In the genomic region with DNA sequence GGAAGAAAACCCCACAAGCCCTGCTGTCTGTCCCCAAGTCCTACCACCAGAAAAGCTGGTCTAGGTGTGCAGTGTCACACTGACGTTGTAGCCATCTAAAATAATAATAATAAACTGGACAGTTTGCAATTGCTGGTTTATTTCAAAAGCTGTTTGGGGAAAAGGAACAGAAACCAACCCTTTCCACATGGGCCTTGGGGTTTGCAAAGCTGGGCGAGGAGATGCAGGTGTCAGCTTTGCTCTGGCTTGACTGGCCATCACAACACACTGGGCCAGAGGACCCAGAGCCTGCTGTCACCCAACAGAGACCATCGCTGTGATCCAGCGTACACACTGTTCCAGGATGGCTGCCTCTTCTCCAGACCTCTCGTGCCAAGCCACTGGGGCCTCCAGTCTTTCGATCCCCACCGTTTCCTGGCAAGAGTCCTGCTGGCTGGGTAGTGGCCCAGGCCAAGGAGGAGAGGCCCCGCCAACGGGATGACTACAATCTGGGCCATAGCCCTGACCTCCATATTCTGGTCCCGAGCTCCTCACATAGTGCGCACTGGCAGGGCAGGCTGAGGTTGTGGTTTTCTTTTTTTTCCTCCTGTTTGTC, we compare ENCODE assay signal across 12 mouse cellular contexts. TPM values are rescaled to one million over a fixed set of nuclear protein-coding genes. Genes with fewer than 3 reads are reported as not detected.
A peak's percentile ranks its signal among the peaks of the same experiment; 100 is the strongest.
DNase-seq lines count a peak whose midpoint lies in the region; ATAC-seq lines count a peak whose summit lies in the region.
"Had no signal": no experiment of that assay in that cellular context is flagged by ENCODE, and none has a peak within 500 bp of the region (broad histone marks: within the 10 kb centered on the region; RNA-seq: fewer than 3 reads in every experiment).

No protein-coding gene starts in this region.

- no peaks in the 10 kb centered on the region for H3K9me3 ChIP-seq in hindbrain, embryonic 10.5 days
- no peaks in the 10 kb centered on the region for H3K9me3 ChIP-seq in hindbrain, embryonic 11.5 days (ENCODE audit: control insufficient read depth, low read length)
- H3K9me3 ChIP-seq in forebrain, embryonic 10.5 days = no peaks in the 10 kb centered on the region
- H3K9me3 ChIP-seq: liver, embryonic 13.5 days had no signal

- WGBS in hindbrain, embryonic 10.5 days = 85% methylated on average over 11 of the region's 11 CpGs
- 87% methylated on average over 11 of the region's 11 CpGs for WGBS in hindbrain, embryonic 11.5 days
- WGBS in forebrain, embryonic 10.5 days = 93% methylated on average over 11 of the region's 11 CpGs

- H3K4me1 ChIP-seq in hindbrain, embryonic 10.5 days (replicated peaks) = peaks cover 23% of the 10 kb centered on the region
- H3K4me1 ChIP-seq in hindbrain, embryonic 11.5 days (replicated peaks; ENCODE audit: control insufficient read depth, insufficient read depth, low read length) = no peaks in the 10 kb centered on the region; the same call in 1 of the 2 replicates
- peaks cover 18% of the 10 kb centered on the region for H3K4me1 ChIP-seq in forebrain, embryonic 10.5 days
- H3K4me1 ChIP-seq: liver, embryonic 13.5 days had no signal

- H3K4me3 ChIP-seq in hindbrain, embryonic 10.5 days = no peak overlapping the region
- H3K4me3 ChIP-seq in hindbrain, embryonic 11.5 days (ENCODE audit: low read depth, low read length) = no peak overlapping the region
- H3K4me3 ChIP-seq in forebrain, embryonic 10.5 days = no peak overlapping the region
- H3K4me3 ChIP-seq: liver, embryonic 13.5 days had no signal

- H3K27ac ChIP-seq in hindbrain, embryonic 10.5 days = 0 out of 2 replicates have a peak overlapping the region, but pooled peaks have one; percentile 2
- H3K27ac ChIP-seq in hindbrain, embryonic 11.5 days (ENCODE audit: low read depth, low read length) = no peak overlapping the region
- H3K27ac ChIP-seq in forebrain, embryonic 10.5 days = no peak overlapping the region
- H3K27ac ChIP-seq: liver, embryonic 13.5 days had no signal

- intact Hi-C loops in gastrocnemius, postnatal 14 days (cut with DNase I; ENCODE audit: low total_unique reads) = no loop called here

- no peak overlapping the region for H3K4me2 ChIP-seq in hindbrain, embryonic 11.5 days (replicated peaks; ENCODE audit: low read depth, low read length)
- H3K4me2 ChIP-seq: liver, embryonic 13.5 days had no signal

- no peaks in the 10 kb centered on the region for H3K27me3 ChIP-seq in hindbrain, embryonic 10.5 days (ENCODE audit: insufficient read depth, poor library complexity, severe bottlenecking)
- no peaks in the 10 kb centered on the region for H3K27me3 ChIP-seq in hindbrain, embryonic 11.5 days (ENCODE audit: control insufficient read depth, insufficient read depth, low read length)
- no peaks in the 10 kb centered on the region for H3K27me3 ChIP-seq in forebrain, embryonic 10.5 days (ENCODE audit: poor library complexity, severe bottlenecking)
- H3K27me3 ChIP-seq: liver, embryonic 13.5 days had no signal

- H3K9ac ChIP-seq in hindbrain, embryonic 11.5 days (ENCODE audit: low read depth, low read length) = no peak overlapping the region
- H3K9ac ChIP-seq: liver, embryonic 13.5 days had no signal

- H3K36me3 ChIP-seq in hindbrain, embryonic 10.5 days = peaks cover 72% of the 10 kb centered on the region
- H3K36me3 ChIP-seq in hindbrain, embryonic 11.5 days (ENCODE audit: control insufficient read depth, insufficient read depth, low read length) = peaks cover 12% of the 10 kb centered on the region; the same call in 1 of the 2 replicates
- peaks cover 72% of the 10 kb centered on the region for H3K36me3 ChIP-seq in forebrain, embryonic 10.5 days (replicated peaks)

- no peak for ATAC-seq in hindbrain, embryonic 11.5 days (ENCODE audit: low FRiP score)

- DNase-seq in hindbrain, embryonic 10.5 days (ENCODE audit: low spot score) = no peak
- no peak for DNase-seq in hindbrain, embryonic 11.5 days (ENCODE audit: low spot score)
- peak; percentile 9 for DNase-seq in urinary bladder, postnatal 25 days (ENCODE audit: low spot score)
- no peak for DNase-seq in urinary bladder, adult 18-20 months (ENCODE audit: low spot score in 2 of 2)
- peak; percentile 77 for DNase-seq in gastrocnemius, postnatal 14 days
- no peak for DNase-seq in forebrain, embryonic 10.5 days (ENCODE audit: extremely low spot score, low spot score)
- DNase-seq in c-Kit-positive CD71-positive TER-119-positive erythroid progenitor cells, embryonic 14.5 days (ENCODE audit: low spot score) = no peak
- DNase-seq in thymus, postnatal 4 days = no peak
- DNase-seq: liver, embryonic 13.5 days had no signal

RNA-seq across cellular contexts. Expression of a gene that starts 18.0 kb away (rescaled TPM):
- 116 and 121 TPM in 2 replicates for polyA plus RNA-seq in hindbrain, embryonic 10.5 days (2016; fragmentation: Nextera tagmentation; extraction: Ambion mirVana)
- 107 and 113 TPM in 2 replicates for polyA plus RNA-seq in hindbrain, embryonic 11.5 days (2014; fragmentation: Nextera tagmentation; extraction: Ambion mirVana)
- 10 to 100 TPM; 75.8 to 84.3 TPM for total RNA-seq in gastrocnemius, postnatal 14 days (2021)
- polyA plus RNA-seq in forebrain, embryonic 10.5 days (2016; fragmentation: Nextera tagmentation; extraction: Ambion mirVana) = 131 and 132 TPM in 2 replicates

RNA-seq across cellular contexts. Expression of a gene that starts 18.1 kb away (rescaled TPM):
- polyA plus RNA-seq in hindbrain, embryonic 10.5 days (2016; fragmentation: Nextera tagmentation; extraction: Ambion mirVana) = 7.6 and 8.9 TPM in 2 replicates
- polyA plus RNA-seq in hindbrain, embryonic 11.5 days (2014; fragmentation: Nextera tagmentation; extraction: Ambion mirVana) = 2.3 and 5.5 TPM in 2 replicates
- 10 to 100 TPM; 16.2 to 17.1 TPM for total RNA-seq in gastrocnemius, postnatal 14 days (2021)
- polyA plus RNA-seq in forebrain, embryonic 10.5 days (2016; fragmentation: Nextera tagmentation; extraction: Ambion mirVana) = 8.9 and 11.3 TPM in 2 replicates

RNA-seq across cellular contexts. Expression of a gene that starts 48.0 kb away (rescaled TPM):
- polyA plus RNA-seq in hindbrain, embryonic 10.5 days (2016; fragmentation: Nextera tagmentation; extraction: Ambion mirVana) = 0.30 TPM in 2 replicates
- 0.13 and 0.20 TPM in 2 replicates for polyA plus RNA-seq in hindbrain, embryonic 11.5 days (2014; fragmentation: Nextera tagmentation; extraction: Ambion mirVana)
- total RNA-seq in gastrocnemius, postnatal 14 days (2021) = not detected
- 0.06 TPM in 1 of 2 replicates, not detected in the other for polyA plus RNA-seq in forebrain, embryonic 10.5 days (2016; fragmentation: Nextera tagmentation; extraction: Ambion mirVana)
- total RNA-seq: adrenal gland, adult 18-20 months had no signal
- polyA plus RNA-seq: intestine, embryonic 14.5 days; liver, embryonic 13.5 days; testis, adult 2 months had no signal

Comparison
In these comparisons a context has a peak if more than half of its experiments do, and no peak if none do; other contexts are left out.
1. DNase-seq: peak in urinary bladder, postnatal 25 days (single experiment) and gastrocnemius, postnatal 14 days (single experiment); none in hindbrain, embryonic 10.5 days (single experiment), hindbrain, embryonic 11.5 days (single experiment), urinary bladder, adult 18-20 months (0 of 2), forebrain, embryonic 10.5 days (single experiment), c-Kit-positive CD71-positive TER-119-positive erythroid progenitor cells, embryonic 14.5 days (single experiment) and thymus, postnatal 4 days (single experiment).